Mouse (Mus musculus): ENCODE data around the gene Iqschfp.

DNA sequence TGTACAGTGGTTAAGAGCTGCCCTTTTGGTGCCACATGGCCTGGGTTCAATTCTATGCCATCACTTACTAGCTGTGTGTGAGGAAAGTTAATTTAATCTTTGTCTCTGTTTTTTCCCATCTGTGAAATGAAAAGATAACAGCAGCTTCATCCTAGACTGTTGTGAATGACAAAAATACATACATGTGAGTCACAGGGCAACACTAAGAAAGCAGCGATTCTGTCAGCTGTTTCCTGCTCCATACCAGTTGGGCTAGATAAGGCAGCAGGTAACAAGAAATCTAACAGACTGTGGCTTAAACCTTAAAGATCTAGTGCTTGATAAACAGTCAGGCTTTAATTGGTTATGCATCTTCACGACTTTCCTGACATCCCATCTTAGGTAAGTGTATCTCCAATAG is 297.1 kb downstream of the Iqschfp start:
- TF ChIP-seq CTCF (IDR thresholded peaks at IDR 0.05; ENCODE audit: control insufficient read depth, insufficient read depth, low read length) (no peak), POLR2A (IDR thresholded peaks at IDR 0.05; ENCODE audit: borderline replicate concordance, control insufficient read depth, low read depth, low read length) (no peak)
